Mouse (Mus musculus) limb, embryonic 12.5 days (tissue): ENCODE results near the gene Igfbp2. TPM values are rescaled to one million over a fixed set of nuclear protein-coding genes. Genes with fewer than 3 reads are reported as not detected.

Source experiments
- ATAC-seq: fragments of 200-750 bp; cut with Nextera tagmentation; 2 replicates; pipeline ENCODE4 v1.8.0; 2017; ENCODE audit warnings: low read depth, moderate TSS enrichment; ENCODE audit not compliant: insufficient number of reproducible peaks, insufficient read depth, low FRiP score, low TSS enrichment
- H3K27ac ChIP-seq: fragments of 300-500 bp; sonication (generic); 2 replicates; pipeline ENCODE4 v1.5.1; 2016; ENCODE audit warnings: mild to moderate bottlenecking, moderate library complexity
- H3K27me3 ChIP-seq: fragments of 300-500 bp; sonication (generic); 2 replicates; pipeline ENCODE4 v1.6.1; 2016; ENCODE audit warnings: mild to moderate bottlenecking, moderate library complexity
- H3K36me3 ChIP-seq: fragments of 300-500 bp; sonication (generic); 2 replicates; pipeline ENCODE4 v1.6.1; 2016; ENCODE audit warnings: mild to moderate bottlenecking, moderate library complexity
- H3K4me1 ChIP-seq: fragments of 300-500 bp; sonication (generic); replicated peaks from 2 replicates; pipeline ENCODE4 v1.6.1; 2016
- H3K4me2 ChIP-seq: fragments of 300-500 bp; sonication (generic); 2 replicates; pipeline ENCODE4 v1.6.1; 2016; ENCODE audit warnings: mild to moderate bottlenecking, moderate library complexity
- H3K4me3 ChIP-seq: fragments of 300-500 bp; sonication (generic); replicated peaks from 2 replicates; pipeline ENCODE4 v1.5.1; 2016; ENCODE audit warnings: mild to moderate bottlenecking
- H3K9ac ChIP-seq: fragments of 300-500 bp; sonication (generic); replicated peaks from 2 replicates; pipeline ENCODE4 v1.6.1; 2016; ENCODE audit warnings: mild to moderate bottlenecking, moderate library complexity
- H3K9me3 ChIP-seq: fragments of 300-500 bp; sonication (generic); 2 replicates; pipeline ENCODE4 v1.6.1; 2016; ENCODE audit warnings: mild to moderate bottlenecking, moderate library complexity
- WGBS: fragments of 180-500 bp; shearing (Covaris S2); methylation state at CpG from one replicate; pipeline ENCODE4 v1.1.7; 2016; 5-methylcytosine and 5-hydroxymethylcytosine counted together
- polyA plus RNA-seq: library from polyadenylated mRNA; unstranded; fragments of >200 nt; fragmentation: Nextera tagmentation; extraction: Ambion mirVana; gene quantifications from 2 replicates; pipeline ENCODE4 v1.2.1, GENCODE M21; 2016

Igfbp2 gene
- polyA plus RNA-seq, 1 experiment from 2014 or later = 319 TPM

DNA sequence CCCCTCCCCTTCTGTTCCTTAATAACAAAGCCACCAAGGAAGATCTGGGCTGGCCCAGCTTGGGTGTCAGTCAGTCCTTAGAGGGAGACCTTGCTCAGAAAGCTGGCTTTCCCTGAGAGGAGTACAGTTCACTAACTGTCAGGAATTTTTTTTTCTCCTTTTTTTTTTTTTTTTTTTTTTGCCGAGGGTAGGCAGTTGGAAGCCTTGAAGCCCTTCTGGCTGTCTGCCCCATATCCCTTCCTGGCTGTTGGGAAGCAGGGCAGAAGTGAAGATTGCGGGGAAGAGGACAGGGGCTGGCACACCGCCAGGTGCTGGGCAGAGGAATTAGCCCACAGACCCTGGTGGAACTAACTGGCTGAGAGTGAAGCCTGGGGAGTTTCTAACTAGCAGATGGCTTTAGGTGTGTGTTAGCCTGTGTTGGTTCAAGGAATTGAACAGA lies 8.4 kb downstream of the Igfbp2 start:
- no peak overlapping the region for H3K4me3 ChIP-seq
- 62% methylated on average over 3 of the region's 3 CpGs for WGBS

DNA sequence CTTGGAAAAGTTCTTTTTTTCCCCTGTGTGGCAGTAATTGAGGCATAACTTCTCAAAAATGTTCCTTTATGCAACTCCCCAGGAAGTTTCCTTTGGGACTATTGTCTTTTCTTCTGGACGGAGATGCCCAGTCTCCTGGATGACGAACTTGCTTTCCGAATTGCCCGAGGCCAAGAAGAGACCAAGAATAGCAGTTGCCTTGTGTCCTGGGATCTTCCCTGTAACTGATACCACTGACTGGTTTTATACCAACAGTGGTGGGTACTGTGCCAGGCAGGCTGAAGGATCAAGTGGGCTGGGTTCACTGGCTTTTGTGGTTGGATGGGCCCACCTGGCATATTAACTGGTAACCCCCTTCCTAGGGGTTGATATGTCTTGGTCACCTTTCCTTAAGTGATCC lies 9.3 kb downstream of the Igfbp2 start:
- 90% methylated on average over 4 of the region's 4 CpGs for WGBS
- no peak for ATAC-seq
- H3K4me1 ChIP-seq = peaks cover 10% of the 10 kb centered on the region; the same call in 1 of the 2 replicates
- no peak overlapping the region for H3K9ac ChIP-seq
- H3K4me2 ChIP-seq = no peak overlapping the region
- H3K4me3 ChIP-seq = no peak overlapping the region
- peaks cover 63% of the 10 kb centered on the region; the same call in 1 of the 2 replicates for H3K36me3 ChIP-seq
- H3K27me3 ChIP-seq = no peaks in the 10 kb centered on the region
- H3K9me3 ChIP-seq = no peaks in the 10 kb centered on the region
- no peak overlapping the region for H3K27ac ChIP-seq

More for the DNA sequence above, 8.4 kb downstream of the Igfbp2 start:
- no peaks in the 10 kb centered on the region for H3K9me3 ChIP-seq
- ATAC-seq = no peak
- H3K4me2 ChIP-seq = no peak overlapping the region
- no peaks in the 10 kb centered on the region for H3K27me3 ChIP-seq
- no peak overlapping the region for H3K9ac ChIP-seq
- peak overlapping the region; percentile 56; the same call in 1 of the 2 replicates for H3K27ac ChIP-seq
- H3K36me3 ChIP-seq = peaks cover 63% of the 10 kb centered on the region; the same call in 1 of the 2 replicates
- H3K4me1 ChIP-seq = peaks cover 17% of the 10 kb centered on the region

DNA sequence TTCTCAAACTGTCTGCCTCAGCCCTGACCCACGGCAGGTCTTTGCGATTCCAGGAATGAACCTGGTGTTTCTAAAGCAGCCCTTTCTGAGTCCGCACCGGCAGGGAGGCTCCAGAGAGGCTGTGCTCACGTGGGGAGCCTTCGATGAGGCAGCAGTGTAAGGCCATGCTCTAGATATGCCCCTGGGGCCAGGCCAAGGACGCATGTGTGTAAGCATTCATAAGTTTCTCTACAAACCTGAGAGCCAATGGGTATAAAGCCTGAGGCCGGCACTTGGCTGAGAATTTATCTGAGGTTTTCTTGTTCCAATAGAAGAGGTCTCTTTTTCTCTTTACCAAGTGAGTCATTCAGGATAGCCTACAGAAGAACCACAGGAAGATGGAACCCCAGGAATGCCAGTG lies 15.1 kb downstream of the Igfbp2 start:
- Histone ChIP-seq H3K27me3 (no peaks in the 10 kb centered on the region), H3K4me1 (no peaks in the 10 kb centered on the region), H3K36me3 (peaks cover 44% of the 10 kb centered on the region; the same call in 1 of the 2 replicates), H3K4me3 (no peak overlapping the region), H3K27ac (no peak overlapping the region), H3K4me2 (no peak overlapping the region), H3K9ac (no peak overlapping the region), H3K9me3 (no peaks in the 10 kb centered on the region)
- WGBS = 80% methylated on average over 8 of the region's 8 CpGs
- no peak for ATAC-seq

DNA sequence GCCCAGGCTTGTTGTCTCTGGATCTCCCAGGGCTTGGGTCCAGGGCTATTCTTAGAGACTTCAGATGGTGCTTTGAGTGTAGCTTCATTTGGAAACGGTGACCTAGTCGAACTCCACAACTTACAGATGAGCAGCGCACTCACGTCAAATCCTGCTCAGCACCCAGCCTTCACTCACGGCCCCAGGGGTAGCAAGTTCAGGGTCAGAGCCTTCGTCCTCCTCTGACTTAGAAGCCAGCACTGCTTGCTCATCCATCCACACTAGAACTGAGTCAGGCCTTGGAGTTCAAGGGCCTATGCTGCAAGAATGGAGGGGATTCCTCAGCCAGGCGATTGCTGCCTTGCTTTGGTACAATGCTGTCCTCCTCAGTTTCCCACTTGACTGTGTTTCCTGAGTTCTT lies 15.5 kb downstream of the Igfbp2 start:
- Histone ChIP-seq H3K27ac (no peak overlapping the region), H3K27me3 (no peaks in the 10 kb centered on the region), H3K9ac (no peak overlapping the region), H3K4me1 (no peaks in the 10 kb centered on the region), H3K9me3 (no peaks in the 10 kb centered on the region), H3K4me3 (no peak overlapping the region), H3K36me3 (peaks cover 45% of the 10 kb centered on the region; the same call in 1 of the 2 replicates), H3K4me2 (no peak overlapping the region)
- 87% methylated on average over 7 of the region's 7 CpGs for WGBS
- ATAC-seq = no peak

DNA sequence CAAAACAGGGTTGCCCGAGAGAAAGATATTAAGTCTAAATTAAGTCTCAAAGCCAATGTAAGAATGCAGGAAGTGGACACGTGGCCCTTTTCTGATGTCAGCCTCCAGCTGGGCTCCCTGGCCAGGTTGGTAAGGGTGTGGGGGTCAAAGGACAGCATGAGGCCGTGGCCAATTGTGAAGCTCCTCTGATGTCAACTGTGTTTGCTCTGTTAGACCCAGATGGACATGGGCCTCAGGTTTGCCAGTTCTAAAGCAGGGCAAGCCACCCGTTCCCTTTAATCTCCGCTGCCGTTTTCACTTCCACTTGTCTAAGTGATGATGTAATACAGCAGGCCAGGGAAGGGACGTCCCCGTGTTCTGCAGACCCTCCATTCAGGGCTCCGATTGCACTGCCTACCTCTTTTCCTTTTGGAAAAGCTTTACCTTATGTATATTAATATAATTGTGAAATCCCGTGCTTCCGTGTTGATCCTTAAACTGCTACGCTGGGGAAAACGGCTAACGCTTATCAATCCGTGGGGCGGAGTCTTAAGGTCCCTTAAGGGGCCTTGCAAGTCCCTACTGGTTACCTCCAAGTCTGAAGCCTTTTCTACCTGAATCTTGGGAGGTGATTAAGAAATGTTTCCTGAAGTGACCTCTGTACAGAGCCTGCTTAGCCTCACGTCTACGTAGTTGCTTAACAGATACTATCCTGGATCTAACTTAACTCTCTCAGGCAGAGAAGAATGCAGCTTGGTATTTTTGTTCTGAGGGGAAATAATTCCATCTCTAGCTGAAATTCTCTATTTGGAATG lies 18.6 kb downstream of the Igfbp2 start:
- Histone ChIP-seq H3K36me3 (peaks cover 25% of the 10 kb centered on the region; the same call in 1 of the 2 replicates), H3K9me3 (no peaks in the 10 kb centered on the region), H3K27me3 (no peaks in the 10 kb centered on the region), H3K27ac (no peak overlapping the region), H3K9ac (no peak overlapping the region), H3K4me2 (no peak overlapping the region), H3K4me3 (no peak overlapping the region), H3K4me1 (no peaks in the 10 kb centered on the region)
- WGBS = 80% methylated on average over 18 of the region's 18 CpGs
- ATAC-seq = no peak

DNA sequence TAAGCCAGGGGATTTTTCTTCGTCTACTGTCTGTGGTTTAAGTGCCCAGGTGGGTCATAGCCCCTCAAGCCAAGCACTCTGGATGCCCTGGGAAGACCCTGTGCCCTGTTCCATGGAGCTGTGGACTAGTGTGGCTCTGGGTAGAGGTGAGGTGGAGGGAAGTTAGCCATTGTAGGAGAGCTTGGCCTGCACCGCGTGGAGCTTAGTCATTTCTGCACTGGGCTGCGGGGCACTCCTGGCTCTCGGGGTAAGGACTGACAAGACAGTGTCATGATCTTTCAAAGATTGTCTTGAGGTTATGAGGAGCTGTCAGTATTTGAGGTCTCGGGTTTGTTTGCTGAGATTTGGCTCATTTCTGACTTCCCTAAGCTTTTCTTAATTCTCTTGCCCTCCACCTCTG lies 20.4 kb downstream of the Igfbp2 start:
- H3K27ac ChIP-seq = no peak overlapping the region
- no peak for ATAC-seq
- H3K4me1 ChIP-seq = no peaks in the 10 kb centered on the region
- H3K4me3 ChIP-seq = no peak overlapping the region
- H3K36me3 ChIP-seq = peaks cover 35% of the 10 kb centered on the region
- WGBS = 91% methylated on average over 6 of the region's 6 CpGs
- no peaks in the 10 kb centered on the region for H3K27me3 ChIP-seq
- H3K9ac ChIP-seq = no peak overlapping the region
- H3K9me3 ChIP-seq = no peaks in the 10 kb centered on the region
- H3K4me2 ChIP-seq = no peak overlapping the region

DNA sequence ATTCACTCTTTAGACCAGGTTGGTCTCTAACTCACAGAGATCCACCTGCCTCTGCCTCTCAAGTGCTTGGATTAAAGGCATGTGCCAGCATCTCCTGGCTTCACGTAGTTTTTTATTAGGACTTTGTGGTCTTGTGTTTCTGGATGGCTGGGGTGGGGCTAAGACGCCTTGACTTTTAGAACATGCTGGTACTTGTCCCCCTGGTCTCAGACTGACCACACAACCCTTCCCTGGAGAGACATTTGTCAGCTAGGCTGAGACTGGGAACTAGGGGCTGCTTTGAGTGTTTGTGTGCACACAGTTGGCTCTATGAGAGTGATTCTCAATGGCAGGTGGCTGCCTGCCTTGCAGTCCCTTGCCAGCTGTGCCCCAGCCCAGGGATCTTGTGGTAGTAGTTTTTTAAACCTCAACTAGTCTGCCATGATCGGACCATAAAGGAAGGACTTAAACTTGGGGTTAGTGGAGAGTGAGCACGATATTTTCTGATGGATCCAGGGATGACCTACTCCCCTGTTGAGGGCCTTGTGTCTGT lies 23.6 kb downstream of the Igfbp2 start:
- Histone ChIP-seq H3K4me3 (no peak overlapping the region), H3K27ac (no peak overlapping the region), H3K4me2 (no peak overlapping the region), H3K27me3 (no peaks in the 10 kb centered on the region), H3K4me1 (no peaks in the 10 kb centered on the region), H3K9me3 (no peaks in the 10 kb centered on the region), H3K9ac (no peak overlapping the region), H3K36me3 (peaks cover 55% of the 10 kb centered on the region)
- 87% methylated on average over 4 of the region's 4 CpGs for WGBS
- ATAC-seq = no peak

DNA sequence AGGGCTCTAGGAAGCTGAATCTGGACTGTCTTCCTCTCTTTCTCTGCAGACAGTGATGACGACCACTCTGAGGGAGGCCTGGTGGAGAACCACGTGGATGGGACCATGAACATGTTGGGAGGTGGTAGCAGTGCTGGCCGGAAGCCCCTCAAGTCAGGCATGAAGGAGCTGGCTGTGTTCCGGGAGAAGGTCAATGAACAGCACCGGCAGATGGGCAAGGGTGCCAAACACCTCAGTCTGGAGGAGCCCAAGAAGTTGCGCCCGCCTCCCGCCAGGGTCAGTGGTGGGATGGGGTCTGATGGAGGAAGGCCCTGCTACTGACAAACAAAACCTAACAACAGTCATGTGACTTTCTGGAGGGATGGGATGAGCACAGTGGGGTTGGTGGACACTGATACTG lies 24.7 kb downstream of the Igfbp2 start:
- no peaks in the 10 kb centered on the region for H3K27me3 ChIP-seq
- peaks cover 57% of the 10 kb centered on the region for H3K36me3 ChIP-seq
- no peak overlapping the region for H3K4me2 ChIP-seq
- no peak overlapping the region for H3K27ac ChIP-seq
- no peak overlapping the region for H3K9ac ChIP-seq
- WGBS = 83% methylated on average over 8 of the region's 8 CpGs
- no peaks in the 10 kb centered on the region for H3K9me3 ChIP-seq
- no peaks in the 10 kb centered on the region for H3K4me1 ChIP-seq
- H3K4me3 ChIP-seq = no peak overlapping the region
- no peak for ATAC-seq

DNA sequence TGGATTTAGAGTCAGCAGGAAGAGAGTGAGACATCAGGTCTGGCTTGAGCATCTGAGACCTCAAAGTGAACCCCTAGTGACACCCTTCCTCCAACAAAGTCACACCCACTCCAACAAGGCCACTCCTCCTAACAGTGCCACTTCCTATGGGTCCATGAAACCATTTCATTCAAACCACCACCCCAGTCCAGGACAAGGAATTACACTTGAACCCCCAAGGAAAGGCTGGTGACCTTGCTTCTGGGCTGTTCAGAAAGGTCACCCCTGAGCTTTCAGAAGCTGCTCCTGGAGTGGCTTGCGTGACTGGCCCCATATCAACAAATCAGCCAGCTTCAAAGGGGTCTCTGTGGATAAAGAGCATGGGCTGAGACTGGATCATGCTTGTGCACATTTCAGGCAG lies 29.5 kb downstream of the Igfbp2 start:
- ATAC-seq = no peak

DNA sequence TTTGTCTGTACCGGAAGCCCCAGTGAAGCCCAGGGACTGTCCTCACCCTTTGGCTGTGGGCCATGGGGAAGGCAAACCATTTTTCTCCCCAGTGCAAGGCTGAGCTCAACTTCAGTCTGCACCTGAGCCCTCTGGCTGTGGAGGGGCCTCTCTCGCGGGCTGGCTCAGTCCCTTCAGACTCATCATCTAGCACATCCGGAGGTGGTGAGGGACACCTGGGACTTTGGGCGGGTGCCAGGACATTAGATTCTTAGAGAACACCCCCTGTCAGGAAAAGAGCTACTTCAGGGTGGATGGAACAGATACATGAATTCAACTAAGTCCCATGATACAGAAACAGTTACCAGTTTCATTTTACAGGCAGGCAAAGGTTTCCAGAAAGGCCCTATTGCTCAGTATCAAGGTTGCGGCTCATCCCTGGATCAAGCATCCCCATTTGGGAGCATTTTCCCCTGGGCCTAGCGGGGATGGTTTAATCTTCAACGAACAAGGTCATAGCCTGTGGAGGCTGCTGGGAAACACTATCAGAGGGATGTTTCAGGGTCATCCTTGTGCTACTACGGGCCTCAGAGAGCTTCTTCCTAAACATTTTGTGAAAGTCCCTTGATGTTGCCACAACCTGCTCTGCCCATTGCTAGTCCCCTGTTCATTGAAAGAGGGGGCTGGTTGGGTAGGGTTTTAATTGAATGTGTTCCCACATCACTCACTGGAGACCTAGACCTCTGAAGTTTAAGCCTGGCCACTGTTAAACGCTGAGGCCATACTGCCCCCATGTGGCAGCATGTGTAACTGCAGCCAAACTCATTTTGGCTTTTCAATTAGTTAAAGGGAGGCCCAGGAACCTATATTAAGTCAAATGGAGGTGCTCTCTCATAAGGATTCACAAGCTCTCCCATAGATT lies 30.3 kb downstream of the Igfbp2 start:
- peaks cover 40% of the 10 kb centered on the region for H3K36me3 ChIP-seq
- no peak for ATAC-seq
- no peak overlapping the region for H3K27ac ChIP-seq
- H3K4me1 ChIP-seq = no peaks in the 10 kb centered on the region
- no peaks in the 10 kb centered on the region for H3K27me3 ChIP-seq
- no peak overlapping the region for H3K4me3 ChIP-seq
- WGBS = 59% methylated on average over 10 of the region's 10 CpGs
- no peak overlapping the region for H3K4me2 ChIP-seq
- no peaks in the 10 kb centered on the region for H3K9me3 ChIP-seq
- H3K9ac ChIP-seq = no peak overlapping the region

More for the DNA sequence above, 29.5 kb downstream of the Igfbp2 start:
- Histone ChIP-seq H3K4me2 (no peak overlapping the region), H3K4me3 (no peak overlapping the region), H3K36me3 (peaks cover 43% of the 10 kb centered on the region), H3K9ac (no peak overlapping the region), H3K4me1 (no peaks in the 10 kb centered on the region), H3K27ac (no peak overlapping the region), H3K9me3 (no peaks in the 10 kb centered on the region), H3K27me3 (no peaks in the 10 kb centered on the region)
- 66% methylated on average over 1 of the region's 1 CpGs for WGBS

DNA sequence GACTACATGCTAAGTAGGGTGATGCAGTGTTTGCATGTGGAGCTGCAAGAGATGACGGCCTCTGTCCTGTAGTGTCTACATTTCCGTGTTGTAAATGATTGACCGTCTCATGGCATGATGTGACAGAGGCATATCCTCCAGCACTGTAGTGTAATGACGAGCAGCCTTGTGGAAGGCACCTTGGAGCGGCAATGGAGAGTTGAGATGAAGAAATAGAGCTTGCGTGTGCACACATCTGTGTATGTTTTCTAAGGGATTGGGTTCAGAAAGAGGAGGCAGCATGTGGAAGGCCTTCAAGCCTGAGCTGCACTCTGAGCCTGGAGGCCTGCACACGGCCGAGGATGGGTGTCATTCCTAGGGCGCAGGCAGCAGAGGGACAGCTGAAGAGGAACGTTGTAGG lies 31.4 kb downstream of the Igfbp2 start:
- no peaks in the 10 kb centered on the region for H3K27me3 ChIP-seq
- ATAC-seq = no peak

More for the DNA sequence above, 31.4 kb downstream of the Igfbp2 start:
- no peaks in the 10 kb centered on the region for H3K9me3 ChIP-seq
- peaks cover 38% of the 10 kb centered on the region for H3K36me3 ChIP-seq
- no peak overlapping the region for H3K4me2 ChIP-seq
- H3K4me1 ChIP-seq = no peaks in the 10 kb centered on the region
- H3K9ac ChIP-seq = no peak overlapping the region
- H3K4me3 ChIP-seq = no peak overlapping the region
- 86% methylated on average over 10 of the region's 10 CpGs for WGBS
- H3K27ac ChIP-seq = no peak overlapping the region
